Mouse (Mus musculus): ENCODE data around the gene Atp6v0e2.

Atp6v0e2 gene

DNA sequence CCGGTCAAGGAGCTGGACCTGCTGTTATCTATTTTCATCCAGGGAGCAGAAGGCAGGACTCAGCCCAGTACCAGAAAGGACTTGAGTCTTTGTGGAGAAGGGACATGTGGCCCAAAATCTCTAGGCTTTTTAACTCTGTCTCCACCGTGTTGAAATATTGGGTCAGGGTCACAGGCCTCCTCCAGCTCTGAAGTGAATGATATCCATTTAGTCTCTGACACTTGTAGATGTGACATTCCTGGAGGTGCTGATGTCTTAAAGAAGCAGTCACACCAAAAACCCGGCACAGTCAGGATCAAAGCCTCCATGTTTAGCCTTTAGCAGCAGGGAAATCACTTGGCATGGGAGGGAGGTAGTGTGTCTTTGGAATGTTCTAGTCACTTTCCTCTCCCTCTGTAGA, 3.3 kb downstream of the Atp6v0e2 start:
- no peak for DNase-seq

DNA sequence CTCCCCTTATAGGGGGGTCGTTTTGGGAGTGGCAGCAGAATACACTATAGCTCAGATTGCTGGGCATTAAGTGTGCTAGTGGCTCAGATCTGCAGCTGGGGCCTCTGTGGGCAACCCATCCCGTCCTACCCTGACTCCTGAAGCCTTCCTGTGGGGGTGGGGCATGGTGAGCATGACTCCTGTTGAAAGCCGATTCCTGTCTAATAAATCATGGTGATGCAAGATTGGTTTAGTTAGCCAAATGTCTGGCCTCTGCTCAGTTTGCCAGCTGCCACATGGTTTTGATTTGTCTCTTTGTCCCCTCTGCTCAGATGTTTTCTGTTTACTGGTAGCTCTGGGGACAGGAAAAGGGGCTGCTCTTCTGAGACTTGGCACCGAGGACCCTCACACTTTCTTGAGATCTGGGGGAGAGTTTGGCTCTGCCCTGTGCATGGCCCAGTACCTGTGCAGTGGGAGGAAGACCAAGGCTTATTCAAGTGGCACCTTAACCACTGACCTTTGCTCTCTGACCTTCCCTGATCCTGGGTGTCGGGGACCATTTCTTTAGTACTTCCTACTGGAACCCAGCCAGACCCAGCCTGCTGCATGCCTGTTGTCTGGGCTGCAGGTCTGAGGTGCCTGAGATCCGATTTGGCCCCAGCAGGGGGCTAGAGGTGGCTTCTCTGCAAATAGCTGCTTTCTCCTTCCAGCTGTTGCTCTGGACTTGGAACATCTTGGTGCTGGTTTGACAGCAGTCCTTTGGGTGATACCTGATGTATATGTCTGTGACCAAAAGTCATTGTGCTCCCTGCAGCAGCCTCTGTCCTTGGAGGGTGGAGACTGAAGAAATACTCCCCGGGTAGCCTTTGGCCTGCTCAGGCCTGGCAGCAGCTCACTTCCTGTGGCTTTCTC, 4.4 kb downstream of the Atp6v0e2 start:
- DNase-seq = peak; percentile 30

DNA sequence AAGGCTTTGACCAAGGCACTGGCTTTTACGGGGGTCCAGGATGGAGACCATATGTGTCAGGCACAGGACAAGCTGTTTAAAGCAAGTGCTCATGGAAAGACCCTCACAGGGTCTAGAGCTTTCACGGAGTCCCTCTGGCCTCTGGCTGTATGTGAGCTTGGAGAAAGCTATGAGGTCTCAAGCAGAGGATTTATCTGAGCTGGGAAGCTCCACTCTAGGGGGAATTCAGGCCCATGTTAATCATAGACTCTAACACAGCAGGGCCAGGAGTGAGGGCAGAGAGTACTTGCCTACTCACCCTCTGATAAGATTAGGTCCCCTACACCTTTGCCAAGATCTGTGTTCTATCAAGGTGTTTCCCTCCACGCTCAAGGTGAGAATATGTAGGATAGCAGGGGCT, 5.2 kb downstream of the Atp6v0e2 start:
- no peak for DNase-seq

- no peak for DNase-seq
These were observed 7.8 kb downstream of the Atp6v0e2 start for GRCm38 (mm10) chr6:48545251-48545650.

- peak; percentile 57 for DNase-seq
These were observed 8.9 kb downstream of the Atp6v0e2 start for GRCm38 (mm10) chr6:48546271-48546670.

DNA sequence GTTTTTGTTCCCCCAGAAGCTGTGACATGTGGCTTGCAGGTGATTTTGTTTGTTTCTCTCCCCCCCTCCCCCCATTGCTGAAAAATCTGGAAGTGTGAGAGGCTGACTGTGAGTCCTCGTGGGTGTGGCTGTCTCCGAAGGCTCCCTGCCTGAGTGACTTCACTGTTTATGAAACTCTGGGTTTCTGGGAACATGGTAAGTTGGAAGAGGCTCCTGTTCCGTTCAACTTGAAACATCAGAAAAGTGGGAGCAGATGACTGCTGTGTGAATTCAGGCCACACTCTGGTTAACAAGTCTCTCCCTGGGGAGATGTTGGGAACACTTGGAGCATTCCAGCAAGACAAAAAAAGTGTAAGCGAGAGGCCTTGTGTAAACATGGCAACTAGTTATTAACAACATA, 9.4 kb downstream of the Atp6v0e2 start:
- peak; percentile 34 for DNase-seq

GRCm38 (mm10) chr6:48548314-48548713, 10.9 kb downstream of the Atp6v0e2 start:
- no peak for DNase-seq

GRCm38 (mm10) chr6:48552918-48553317, 15.5 kb downstream of the Atp6v0e2 start:
- peak; percentile 37 for DNase-seq

DNA sequence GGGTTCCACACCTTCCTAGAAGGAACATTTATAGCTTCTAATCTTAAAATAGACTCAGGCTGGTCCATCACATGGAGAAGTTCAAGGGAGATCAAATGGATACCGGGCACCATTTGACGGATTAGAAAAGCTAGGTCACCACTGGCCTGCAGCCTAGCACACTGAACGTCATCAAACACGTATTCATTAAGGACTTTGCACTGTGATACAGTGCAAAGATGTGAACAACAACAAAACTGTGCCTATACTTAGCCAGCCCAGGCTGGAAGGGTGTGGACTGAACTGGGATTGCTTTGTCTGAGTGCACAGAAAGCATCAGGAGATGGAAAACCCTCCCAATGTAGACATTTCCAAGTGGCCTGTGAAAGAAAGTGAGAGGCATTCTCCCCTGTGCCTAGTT, 16.4 kb downstream of the Atp6v0e2 start:
- no peak for DNase-seq

GRCm38 (mm10) chr6:48554280-48555103, 17.1 kb downstream of the Atp6v0e2 start, which contains the start of gene Lrrc61:
Gene Lrrc61 (plus strand): TSS chr6:48554796.
- peak; percentile 99 for DNase-seq

DNA sequence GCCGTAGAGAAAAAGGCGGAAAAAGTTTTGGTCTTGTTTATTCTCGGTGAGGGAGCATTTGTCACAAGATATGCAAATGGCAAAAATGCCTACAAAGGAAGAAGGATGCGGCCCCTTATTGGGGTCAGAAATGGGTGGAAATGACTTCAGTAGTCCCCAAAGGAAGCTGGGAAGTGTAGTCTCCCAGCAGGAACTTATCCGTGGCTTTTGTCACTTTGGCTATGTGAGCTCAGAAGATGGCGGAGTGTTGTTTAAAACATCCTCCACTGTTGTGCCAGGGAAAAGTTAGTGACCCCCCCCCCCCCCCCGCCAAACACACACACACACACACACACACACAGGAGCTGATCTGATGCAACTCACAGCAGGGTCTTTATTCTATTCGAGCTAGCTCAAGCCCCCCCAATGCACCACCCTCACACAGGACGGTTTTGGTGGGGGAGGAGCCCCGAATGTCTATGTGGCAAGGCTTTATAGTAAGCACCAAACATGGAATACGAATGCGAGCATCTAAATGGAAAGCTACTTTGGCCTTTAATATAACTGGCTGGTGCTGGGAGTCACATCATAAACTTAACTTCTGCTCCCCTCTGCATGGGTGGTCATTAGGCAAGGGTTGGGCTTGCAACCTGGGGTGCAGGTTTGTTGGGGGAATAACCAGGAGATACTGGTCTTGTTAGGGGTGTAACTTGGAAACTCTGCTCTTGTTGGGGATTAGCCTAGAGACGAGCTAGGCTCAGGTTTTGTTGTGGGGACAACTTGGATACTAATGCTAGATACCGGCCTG, 17.9 kb downstream of the Atp6v0e2 start:
- DNase-seq = peak; percentile 60

DNA sequence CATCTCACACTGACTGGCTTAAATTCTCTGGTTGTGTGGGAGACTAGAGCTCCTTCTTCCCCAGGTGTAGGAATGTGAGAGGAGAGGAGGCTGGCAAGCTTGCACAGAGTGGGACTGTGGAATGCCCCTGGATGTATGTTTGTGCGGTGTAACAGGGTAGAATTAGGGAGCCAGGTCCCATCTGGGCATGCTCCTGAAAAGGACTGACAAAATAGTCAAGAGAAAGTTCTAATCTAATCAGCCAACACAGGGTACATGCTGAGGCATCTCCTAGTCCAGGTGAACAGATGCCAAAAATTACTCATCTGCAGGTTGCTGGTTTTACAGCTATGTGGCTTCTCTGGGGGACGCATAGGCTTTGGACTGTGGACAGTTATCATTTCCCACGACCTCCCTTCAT, 18.5 kb downstream of the Atp6v0e2 start:
- DNase-seq = no peak

DNA sequence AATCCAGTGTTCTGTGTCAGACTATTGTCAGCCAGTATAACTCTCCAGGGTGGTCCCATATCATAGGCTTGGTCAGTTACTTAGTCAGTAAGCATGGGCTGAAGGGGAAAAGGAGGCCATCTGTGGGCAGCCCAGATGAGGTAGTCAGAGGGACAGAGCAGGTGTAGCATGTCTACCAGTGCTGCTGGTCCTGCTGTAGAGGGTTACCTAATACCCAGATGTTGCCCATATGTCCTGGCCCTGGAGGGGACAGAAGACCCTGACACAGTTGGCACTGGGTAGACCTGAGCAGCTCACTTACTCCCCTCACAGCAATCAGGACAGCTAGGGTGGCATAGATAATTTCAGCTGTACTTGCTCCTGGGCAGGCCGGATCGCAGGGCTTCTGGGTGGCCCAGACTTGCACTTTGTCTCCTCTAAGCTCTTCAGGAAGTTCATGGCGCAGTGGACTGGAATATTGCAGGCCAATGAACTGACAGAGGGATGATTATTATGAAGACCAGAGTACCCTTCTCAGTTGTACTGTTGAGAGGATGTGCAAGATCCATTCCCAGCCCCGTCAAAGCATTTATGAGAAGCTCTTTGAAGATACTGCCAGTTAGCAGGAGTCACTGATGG, 28.4 kb downstream of the Atp6v0e2 start:
- no peak for DNase-seq

DNA sequence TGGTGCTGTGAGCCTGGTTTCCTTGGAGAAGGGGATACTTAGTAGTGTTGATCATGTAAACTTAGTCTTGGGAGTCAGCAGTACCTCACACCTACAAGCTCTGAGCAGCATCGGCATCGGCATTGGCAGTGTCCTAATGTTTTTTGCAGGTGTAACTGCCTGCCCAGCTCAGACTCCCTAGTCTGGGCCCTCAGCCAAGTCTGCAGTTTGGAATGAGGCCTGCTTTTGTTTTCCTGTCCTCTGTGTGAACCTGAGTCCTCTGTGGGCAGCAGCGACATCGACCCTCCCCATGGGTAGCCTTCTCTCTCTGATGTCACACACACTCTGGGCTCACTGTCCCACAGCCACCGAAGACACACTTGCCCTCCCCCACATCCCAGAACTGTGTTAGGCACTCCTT, 28.9 kb downstream of the Atp6v0e2 start:
- DNase-seq = peak; percentile 49

GRCm38 (mm10) chr6:48568036-48568984, 30.9 kb downstream of the Atp6v0e2 start:
- peak; percentile 37 for DNase-seq

GRCm38 (mm10) chr6:48569065-48569807, 31.8 kb downstream of the Atp6v0e2 start:
- DNase-seq = no peak

DNA sequence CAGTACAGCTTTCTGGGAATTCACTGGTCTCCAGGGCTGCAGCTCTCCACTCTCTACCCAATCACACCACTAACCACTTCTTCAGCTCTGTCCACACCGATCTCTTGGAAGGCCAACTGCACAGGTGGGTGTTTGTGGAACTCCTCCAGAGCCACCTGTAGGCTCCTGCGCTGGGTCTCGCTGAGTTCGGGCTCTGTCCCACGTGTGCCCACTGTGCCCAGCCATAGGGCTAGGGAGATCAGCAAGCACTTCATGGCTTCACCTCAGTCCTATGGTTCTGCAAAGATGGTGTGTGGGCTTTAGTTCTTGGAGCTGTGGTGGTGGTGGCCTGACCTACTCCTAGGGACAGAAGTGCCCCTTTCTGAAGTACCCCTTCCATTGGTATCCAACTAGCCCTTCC, 34.6 kb downstream of the Atp6v0e2 start:
- no peak for DNase-seq

- peak; percentile 60 for DNase-seq
These were observed 35.2 kb downstream of the Atp6v0e2 start, which contains the start of gene Rarres2 for GRCm38 (mm10) chr6:48572572-48573061. Gene Rarres2 (minus strand): TSS chr6:48572789.

DNA sequence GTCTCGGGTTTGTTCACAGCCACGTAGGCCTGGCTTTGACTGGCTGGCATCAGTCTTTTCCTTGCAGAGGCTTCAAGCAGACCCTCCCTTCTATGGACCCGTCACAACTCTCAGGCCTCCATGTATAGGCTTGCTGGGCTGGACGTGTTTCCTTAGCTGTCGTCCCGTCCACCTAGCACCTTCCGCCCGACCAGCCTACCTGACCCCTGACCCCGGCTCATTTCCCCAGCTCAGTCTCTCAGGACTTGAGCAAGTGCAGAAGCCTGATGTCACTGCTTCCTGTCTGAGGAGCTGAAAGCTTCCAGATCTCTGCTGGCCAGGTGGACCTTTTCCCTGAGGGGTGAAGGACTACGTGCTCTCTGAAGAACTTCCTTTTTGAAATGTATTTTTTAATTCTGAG, 35.9 kb downstream of the Atp6v0e2 start:
- DNase-seq = peak; percentile 17

DNA sequence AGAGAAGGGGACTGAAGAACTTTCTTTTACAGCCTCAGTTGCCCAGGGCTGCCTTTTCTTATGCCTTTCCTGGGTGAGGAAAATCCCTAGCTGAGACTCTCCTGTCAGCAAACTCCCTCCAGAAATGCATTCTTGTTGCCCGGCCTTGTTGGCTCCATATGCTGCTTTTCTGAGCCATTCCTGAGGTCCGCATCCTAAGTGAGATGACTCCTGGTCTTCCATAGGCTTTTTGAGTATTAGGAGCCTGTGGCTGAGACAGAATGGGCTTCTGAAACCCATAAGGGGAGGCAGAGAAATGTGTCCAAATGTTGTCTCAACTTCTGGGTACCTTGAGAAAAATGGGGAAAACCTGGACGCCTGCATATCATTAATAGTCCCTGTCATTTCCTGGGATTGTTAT, 36.6 kb downstream of the Atp6v0e2 start:
- no peak for DNase-seq
